Mouse (Mus musculus) stomach, postnatal 0 days (tissue): ENCODE data around the gene Pou2f3.

Experiments
- CTCF ChIP-seq: IDR thresholded peaks from 2 replicates; pipeline ENCODE4 v1.5.1; 2016; ENCODE audit warnings: antibody characterized with exemption, low read depth, mild to moderate bottlenecking, moderate library complexity
- EP300 ChIP-seq: optimal IDR thresholded peaks from 2 replicates; pipeline ENCODE3; 2016; ENCODE audit warnings: antibody characterized with exemption

GRCm38 (mm10) chr9:43130684-43131083 is 79.5 kb downstream of the Pou2f3 start:
- TF ChIP-seq EP300 (no peak), CTCF (peak; percentile 47)
